30 mouse cellular contexts compared by ENCODE assay signal in the genomic region with DNA sequence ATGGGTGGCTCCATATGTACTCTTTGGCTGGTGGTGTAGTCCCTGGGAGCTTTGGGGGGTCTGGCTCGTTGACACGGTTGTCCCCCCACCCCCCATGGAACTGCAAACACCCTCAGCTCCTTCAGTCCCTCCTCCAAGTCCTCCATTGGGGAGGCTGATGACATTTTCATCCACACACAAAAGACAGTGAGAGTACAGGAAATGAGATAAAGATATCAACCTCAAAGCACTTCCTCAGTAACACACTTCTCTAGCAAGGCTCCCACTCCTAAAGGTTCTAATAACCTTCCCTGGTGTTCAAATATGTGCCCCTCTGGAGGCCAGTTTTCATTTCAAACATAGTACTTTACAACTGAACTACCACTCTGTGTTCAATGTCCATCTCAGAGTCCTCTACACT.
A peak's percentile ranks its signal among the peaks of the same experiment; 100 is the strongest.
DNase-seq lines count a peak whose midpoint lies in the region; ATAC-seq lines count a peak whose summit lies in the region.
"Had no signal": no experiment of that assay in that cellular context is flagged by ENCODE, and none has a peak within 500 bp of the region (broad histone marks: within the 10 kb centered on the region; RNA-seq: fewer than 3 reads in every experiment).

No protein-coding gene starts in this region.

- WGBS in midbrain, embryonic 11.5 days: 67% methylated on average over 2 of the region's 2 CpGs
- 63% methylated on average over 2 of the region's 2 CpGs for WGBS in midbrain, embryonic 16.5 days
- 61% methylated on average over 2 of the region's 2 CpGs for WGBS in intestine, embryonic 16.5 days

- no peaks in the 10 kb centered on the region for H3K4me1 ChIP-seq in midbrain, embryonic 11.5 days (ENCODE audit: control insufficient read depth, insufficient read depth, low read length)
- no peaks in the 10 kb centered on the region for H3K4me1 ChIP-seq in midbrain, embryonic 16.5 days (ENCODE audit: control insufficient read depth, insufficient read depth, low read length)
- H3K4me1 ChIP-seq in intestine, embryonic 16.5 days (ENCODE audit: control insufficient read depth, insufficient read depth, low read length): no peaks in the 10 kb centered on the region
- H3K4me1 ChIP-seq: embryonic facial prominence, embryonic 12.5 days; embryonic facial prominence, embryonic 15.5 days; forebrain, embryonic 15.5 days; heart, embryonic 12.5 days; heart, embryonic 15.5 days; hindbrain, embryonic 10.5 days; hindbrain, embryonic 13.5 days had no signal

- no peaks in the 10 kb centered on the region for H3K9me3 ChIP-seq in midbrain, embryonic 11.5 days (ENCODE audit: control insufficient read depth, low read length)
- no peaks in the 10 kb centered on the region for H3K9me3 ChIP-seq in midbrain, embryonic 16.5 days (replicated peaks; ENCODE audit: control insufficient read depth, low read length, poor library complexity, severe bottlenecking)
- H3K9me3 ChIP-seq in intestine, embryonic 16.5 days (ENCODE audit: control insufficient read depth, low read length): no peaks in the 10 kb centered on the region
- H3K9me3 ChIP-seq: embryonic facial prominence, embryonic 12.5 days; embryonic facial prominence, embryonic 15.5 days; forebrain, embryonic 15.5 days; heart, embryonic 12.5 days; heart, embryonic 15.5 days; hindbrain, embryonic 10.5 days; hindbrain, embryonic 13.5 days had no signal

- H3K27ac ChIP-seq in midbrain, embryonic 11.5 days (ENCODE audit: low read depth, low read length): no peak overlapping the region
- no peak overlapping the region for H3K27ac ChIP-seq in midbrain, embryonic 16.5 days (ENCODE audit: low read length)
- no peak overlapping the region for H3K27ac ChIP-seq in intestine, embryonic 16.5 days (ENCODE audit: low read length)
- H3K27ac ChIP-seq: embryonic facial prominence, embryonic 12.5 days; embryonic facial prominence, embryonic 15.5 days; forebrain, embryonic 15.5 days; heart, embryonic 15.5 days; hindbrain, embryonic 10.5 days; hindbrain, embryonic 13.5 days had no signal

- no peak for ATAC-seq in midbrain, embryonic 11.5 days (ENCODE audit: low FRiP score)
- no peak for ATAC-seq in midbrain, embryonic 16.5 days
- peak; percentile 43 for ATAC-seq in inflammation-experienced regulatory T-cells, adult 6 months
- no peak for ATAC-seq in intestine, embryonic 16.5 days
- ATAC-seq: activated CD4-positive, CD25-positive, alpha-beta regulatory T cell, adult 4 months; forebrain, embryonic 15.5 days; hindbrain, embryonic 16.5 days; intestine, postnatal 0 days had no signal

- peak; percentile 49 for DNase-seq in midbrain, embryonic 11.5 days (ENCODE audit: low spot score, missing footprints)
- peak; percentile 36 for DNase-seq in MEL-GATA-1-ER (ENCODE audit: extremely low read depth, low read depth)
- DNase-seq in heart, adult 11 months: no peak
- no peak for DNase-seq in left cerebral cortex, adult 11 months (ENCODE audit: low spot score)
- DNase-seq in urinary bladder, postnatal 25 days (ENCODE audit: low spot score): no peak
- DNase-seq: adrenal gland, adult 8-10 months; adrenal gland, postnatal 25 days; B cell, adult 2 months; cerebellum, adult 11-12 months; cerebellum, adult 8-10 months; cerebellum, postnatal 10 days; cerebellum, postnatal 36 days; gastrocnemius, postnatal 10 days; gastrocnemius, postnatal 36 days; heart, adult 18-20 months; heart, postnatal 10 days; heart, postnatal 36 days had no signal

- no peak overlapping the region for H3K4me2 ChIP-seq in midbrain, embryonic 11.5 days
- no peak overlapping the region for H3K4me2 ChIP-seq in midbrain, embryonic 16.5 days (ENCODE audit: low read length)
- no peak overlapping the region for H3K4me2 ChIP-seq in intestine, embryonic 16.5 days (ENCODE audit: low read depth, low read length)
- H3K4me2 ChIP-seq: embryonic facial prominence, embryonic 12.5 days; embryonic facial prominence, embryonic 15.5 days; forebrain, embryonic 15.5 days; heart, embryonic 12.5 days; heart, embryonic 15.5 days; hindbrain, embryonic 13.5 days had no signal

- H3K9ac ChIP-seq in midbrain, embryonic 11.5 days (ENCODE audit: low read length): no peak overlapping the region
- no peak overlapping the region for H3K9ac ChIP-seq in midbrain, embryonic 16.5 days (ENCODE audit: low read depth, low read length)
- H3K9ac ChIP-seq in intestine, embryonic 16.5 days (ENCODE audit: low read depth, low read length): no peak overlapping the region
- H3K9ac ChIP-seq: embryonic facial prominence, embryonic 12.5 days; embryonic facial prominence, embryonic 15.5 days; forebrain, embryonic 15.5 days; heart, embryonic 12.5 days; heart, embryonic 15.5 days; hindbrain, embryonic 13.5 days had no signal

- no peak overlapping the region for H3K4me3 ChIP-seq in midbrain, embryonic 11.5 days (ENCODE audit: low read depth, low read length)
- no peak overlapping the region for H3K4me3 ChIP-seq in midbrain, embryonic 16.5 days (ENCODE audit: low read depth, low read length)
- H3K4me3 ChIP-seq in intestine, embryonic 16.5 days (ENCODE audit: low read length): no peak overlapping the region
- H3K4me3 ChIP-seq: embryonic facial prominence, embryonic 12.5 days; embryonic facial prominence, embryonic 15.5 days; forebrain, embryonic 15.5 days; heart, embryonic 12.5 days; heart, embryonic 15.5 days; hindbrain, embryonic 10.5 days; hindbrain, embryonic 13.5 days had no signal

- H3K27me3 ChIP-seq in midbrain, embryonic 11.5 days (ENCODE audit: control insufficient read depth, insufficient read depth, low read length): no peaks in the 10 kb centered on the region
- H3K27me3 ChIP-seq in midbrain, embryonic 16.5 days (ENCODE audit: control insufficient read depth, insufficient read depth, low read depth, low read length): no peaks in the 10 kb centered on the region
- H3K27me3 ChIP-seq in intestine, embryonic 16.5 days (replicated peaks; ENCODE audit: control insufficient read depth, insufficient read depth, low read length): no peaks in the 10 kb centered on the region
- H3K27me3 ChIP-seq: embryonic facial prominence, embryonic 12.5 days; embryonic facial prominence, embryonic 15.5 days; forebrain, embryonic 15.5 days; heart, embryonic 12.5 days; heart, embryonic 15.5 days; hindbrain, embryonic 13.5 days had no signal

- H3K36me3 ChIP-seq in midbrain, embryonic 11.5 days (ENCODE audit: control insufficient read depth, insufficient read depth, low read length): no peaks in the 10 kb centered on the region
- no peaks in the 10 kb centered on the region for H3K36me3 ChIP-seq in midbrain, embryonic 16.5 days (ENCODE audit: control insufficient read depth, insufficient read depth, low read length)
- H3K36me3 ChIP-seq in intestine, embryonic 16.5 days (ENCODE audit: control insufficient read depth, insufficient read depth, low read length): no peaks in the 10 kb centered on the region
- H3K36me3 ChIP-seq: embryonic facial prominence, embryonic 12.5 days; embryonic facial prominence, embryonic 15.5 days; forebrain, embryonic 15.5 days; heart, embryonic 12.5 days; heart, embryonic 15.5 days; hindbrain, embryonic 10.5 days; hindbrain, embryonic 13.5 days had no signal

Comparison
In these comparisons a context has a peak if more than half of its experiments do, and no peak if none do; other contexts are left out.
1. DNase-seq: peak in midbrain, embryonic 11.5 days (single experiment) and MEL-GATA-1-ER (single experiment); none in heart, adult 11 months (single experiment), left cerebral cortex, adult 11 months (single experiment) and urinary bladder, postnatal 25 days (single experiment).